Mouse (Mus musculus) layer of hippocampus, adult 2 months (tissue): ENCODE data around the gene Xlr3a. TPM values are rescaled to one million over a fixed set of nuclear protein-coding genes. Genes with fewer than 3 reads are reported as not detected.
A peak's percentile ranks its signal among the peaks of the same experiment; 100 is the strongest.
"Not testable (repeated sequence)": the region's sequence is repeated elsewhere in the genome, so short reads cannot be mapped to it uniquely, and the experiment has no call there.

ENCODE experiments used
- DNase-seq, 2 experiments: peaks; one replicate each; pipeline ENCODE4 v3.0.0; 2022; ENCODE audit warnings: low spot score in 2 of 2
- H3K27ac ChIP-seq: fragments of 200-600 bp; 2 replicates; pipeline ENCODE4 v1.8.1; 2022
- H3K4me3 ChIP-seq: fragments of 200-600 bp; 2 replicates; pipeline ENCODE4 v1.8.1; 2022; ENCODE audit warnings: mild to moderate bottlenecking
- CTCF ChIP-seq: fragments of 200-600 bp; conservative IDR thresholded peaks from 2 replicates; pipeline ENCODE4 v1.8.1; 2022; ENCODE audit warnings: antibody characterized with exemption, mild to moderate bottlenecking, moderate library complexity
- long read RNA-seq, 2 experiments: library from polyadenylated mRNA; stranded (forward); transcript quantifications; one replicate each; pipeline ENCODE4 v2.0.0; 2021; ENCODE audit warnings: borderline mapping rate in 2 of 2
- total RNA-seq, 2 experiments: library from RNA; stranded (reverse); gene quantifications; 2 replicates each; pipeline ENCODE4 v1.2.3; 2021

Xlr3a gene
- total RNA-seq, result 1 to 10 TPM in 1 of 2 experiments, not detected in 1; 1.7 TPM
- long read RNA-seq, experiment 1, result 0 reads
- long read RNA-seq, experiment 2, result 0 reads

DNA sequence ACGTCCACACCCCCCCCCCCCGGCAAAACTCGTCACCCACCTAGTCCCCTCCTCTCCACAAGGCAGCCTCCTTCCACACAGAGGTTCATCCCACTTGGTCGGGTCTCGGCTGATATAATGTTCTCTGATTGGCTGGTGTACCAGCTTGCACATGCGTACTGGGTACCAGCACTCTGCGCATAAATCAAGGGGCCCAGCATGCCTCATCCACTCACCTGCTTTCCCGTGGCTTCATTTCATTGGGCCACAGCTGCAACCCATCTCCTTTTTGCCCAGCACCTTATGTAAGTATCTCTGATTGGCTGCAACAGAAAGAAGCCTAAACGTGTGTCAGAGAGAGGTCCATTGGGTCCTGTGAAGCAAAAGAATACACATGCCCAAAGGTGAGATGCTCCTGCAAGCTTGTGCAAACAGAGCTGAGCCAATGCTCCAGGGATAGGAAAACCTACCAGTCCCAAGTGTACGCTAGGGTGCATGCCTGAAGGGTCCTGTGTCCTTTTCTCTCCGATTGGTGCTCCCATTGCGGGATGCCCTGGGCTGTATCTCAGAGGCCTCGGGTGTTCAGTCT, at the start of gene Xlr3a:
Gene Xlr3a, minus strand, starts transcription at position 155 of the 568 bp plus-strand sequence.
- H3K27ac ChIP-seq, DNase-seq, H3K4me3 ChIP-seq: not testable (repeated sequence)

DNA sequence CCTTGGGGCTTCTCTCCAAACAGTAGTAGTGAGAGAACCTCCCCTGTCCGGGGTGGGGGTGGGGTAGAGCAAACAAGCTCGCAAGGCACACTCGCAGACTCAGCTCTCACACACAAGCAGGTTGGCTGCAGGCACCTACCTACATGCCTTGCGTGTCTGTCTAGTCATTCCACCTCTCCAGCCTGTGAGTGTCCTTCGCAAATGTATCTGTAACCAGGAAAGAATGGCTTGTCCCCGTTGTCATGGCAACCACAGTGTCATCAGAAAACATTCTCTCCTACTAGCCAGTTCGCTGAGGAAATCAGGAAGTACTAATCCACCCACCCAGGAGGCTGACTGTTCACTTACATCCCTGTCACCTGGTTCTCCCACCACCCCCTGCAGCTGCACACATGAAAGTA, 46.3 kb upstream of the Xlr3a start:
- DNase-seq, H3K4me3 ChIP-seq, H3K27ac ChIP-seq: not testable (repeated sequence)

DNA sequence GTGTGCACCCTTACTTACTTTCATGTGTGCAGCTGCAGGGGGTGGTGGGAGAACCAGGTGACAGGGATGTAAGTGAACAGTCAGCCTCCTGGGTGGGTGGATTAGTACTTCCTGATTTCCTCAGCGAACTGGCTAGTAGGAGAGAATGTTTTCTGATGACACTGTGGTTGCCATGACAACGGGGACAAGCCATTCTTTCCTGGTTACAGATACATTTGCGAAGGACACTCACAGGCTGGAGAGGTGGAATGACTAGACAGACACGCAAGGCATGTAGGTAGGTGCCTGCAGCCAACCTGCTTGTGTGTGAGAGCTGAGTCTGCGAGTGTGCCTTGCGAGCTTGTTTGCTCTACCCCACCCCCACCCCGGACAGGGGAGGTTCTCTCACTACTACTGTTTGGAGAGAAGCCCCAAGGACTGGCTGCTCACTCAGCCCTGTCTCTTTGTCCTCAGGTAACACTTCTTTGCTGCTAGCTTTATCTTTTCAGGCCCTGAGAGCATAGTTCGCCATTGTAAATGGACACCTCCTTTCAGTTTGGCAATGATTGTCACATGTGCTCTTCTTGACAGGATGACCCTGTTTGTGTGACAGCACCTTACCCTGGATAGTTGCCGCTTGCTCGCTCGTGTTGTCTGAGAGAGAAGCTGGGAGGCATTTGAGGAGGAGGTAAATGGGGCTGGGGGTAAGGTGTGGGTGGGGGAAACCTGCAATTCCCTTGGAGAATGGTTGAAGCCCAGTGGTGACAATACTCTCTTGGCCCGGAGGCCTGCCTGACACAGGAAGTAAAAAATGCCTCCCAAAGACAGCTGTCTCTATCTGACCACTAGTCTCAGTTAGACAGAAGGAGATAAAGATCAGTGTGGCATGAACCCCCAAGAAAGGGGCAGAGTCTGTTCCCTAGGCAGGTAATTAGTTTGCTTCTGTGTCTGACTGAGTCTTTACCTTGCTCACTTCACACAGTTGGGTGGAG, 26.2 kb upstream of the Xlr3a start:
- DNase-seq, H3K4me3 ChIP-seq, H3K27ac ChIP-seq: not testable (repeated sequence)

DNA sequence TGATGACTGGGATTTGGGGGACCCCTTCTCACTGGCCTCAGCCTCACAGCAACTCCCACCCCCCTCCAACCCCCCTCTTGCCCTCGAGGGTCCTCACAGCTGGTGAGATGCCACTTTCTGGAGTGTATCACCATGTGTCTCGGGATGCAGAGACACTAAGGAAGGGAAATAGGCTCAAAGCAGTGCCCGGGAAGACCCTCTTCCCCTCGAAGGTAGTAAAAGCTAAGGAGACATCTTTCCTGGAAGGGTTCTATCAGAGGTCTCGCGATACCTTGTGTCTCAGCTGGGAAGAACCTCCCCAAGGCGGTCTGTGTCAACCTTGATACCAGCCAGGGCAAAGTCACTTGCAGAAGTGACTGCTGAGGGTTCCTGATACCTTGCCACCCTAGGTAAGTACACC, 19.9 kb upstream of the Xlr3a start, which contains the start of gene Gm14685:
Gene Gm14685, plus strand, starts transcription at position 301 of the 400 bp plus-strand sequence.
- H3K27ac ChIP-seq, H3K4me3 ChIP-seq, DNase-seq: not testable (repeated sequence)

DNA sequence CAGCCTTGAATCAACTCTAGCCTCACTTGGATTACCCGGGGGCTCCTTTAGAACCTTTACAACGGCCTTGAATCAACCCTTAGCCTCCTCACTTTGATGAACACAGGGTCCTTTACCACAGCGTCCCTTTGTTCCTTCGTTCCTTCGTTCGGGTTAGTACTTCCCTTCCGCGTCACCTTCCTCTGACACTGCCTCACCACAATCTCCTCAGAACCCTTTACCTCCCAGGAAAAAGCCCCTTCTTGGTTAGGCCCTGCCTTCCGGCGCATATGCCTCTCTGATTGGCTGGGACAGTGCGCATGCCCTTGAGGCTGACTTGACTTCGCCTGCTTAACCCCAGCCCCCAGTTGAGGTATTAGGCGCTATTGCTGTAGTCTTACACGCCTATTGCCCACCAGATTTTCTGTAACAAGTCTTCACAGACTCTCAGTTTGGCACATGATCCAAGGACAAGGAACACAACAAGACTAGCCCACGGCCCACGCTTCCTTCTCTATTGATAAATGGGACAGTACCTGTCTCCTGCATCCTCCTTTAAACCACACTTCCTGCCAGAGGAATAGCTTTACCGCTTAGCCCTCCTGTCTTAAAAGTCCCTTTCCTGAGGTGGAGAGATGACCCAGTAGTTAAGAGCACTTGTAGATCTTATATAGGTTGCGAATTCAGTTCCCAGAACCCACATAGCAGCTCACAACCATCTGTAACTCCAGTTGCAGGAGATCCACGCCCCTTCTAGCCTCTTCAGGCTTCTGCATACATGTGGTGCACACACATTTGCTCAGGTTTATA, 14.4 kb downstream of the Xlr3a start, which contains the start of gene Xlr4a:
Gene Xlr4a, minus strand, starts transcription at position 212 of the 789 bp plus-strand sequence.
- DNase-seq, H3K27ac ChIP-seq, H3K4me3 ChIP-seq: not testable (repeated sequence)

DNA sequence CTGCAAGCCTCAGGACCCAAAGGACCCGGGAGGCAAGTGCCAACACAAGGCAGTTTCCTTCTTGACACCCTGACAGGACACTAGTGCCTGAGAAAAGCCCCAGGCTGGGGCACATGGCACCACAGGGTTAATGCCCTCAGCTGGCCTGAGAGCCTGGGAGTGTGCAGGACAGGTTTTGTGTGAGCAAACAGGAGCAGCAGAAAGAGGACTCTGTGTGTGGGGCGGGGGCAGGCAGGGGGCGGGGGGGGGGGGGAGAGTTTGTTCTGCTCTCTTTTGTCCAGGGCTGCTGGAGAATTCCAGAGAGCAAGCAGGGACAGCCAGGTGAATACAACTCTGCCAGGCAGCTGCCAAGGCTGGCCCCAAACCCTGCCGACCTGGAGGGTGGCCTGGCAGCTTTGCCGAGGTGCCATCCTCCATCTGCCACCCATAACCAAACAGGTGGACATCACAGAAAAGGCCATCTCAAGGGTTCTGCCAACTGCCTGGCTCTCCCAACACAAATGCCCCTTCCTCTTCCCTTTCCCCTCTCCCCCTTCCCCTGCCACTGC, 30.1 kb downstream of the Xlr3a start:
- not testable (repeated sequence) for DNase-seq, H3K4me3 ChIP-seq, H3K27ac ChIP-seq

DNA sequence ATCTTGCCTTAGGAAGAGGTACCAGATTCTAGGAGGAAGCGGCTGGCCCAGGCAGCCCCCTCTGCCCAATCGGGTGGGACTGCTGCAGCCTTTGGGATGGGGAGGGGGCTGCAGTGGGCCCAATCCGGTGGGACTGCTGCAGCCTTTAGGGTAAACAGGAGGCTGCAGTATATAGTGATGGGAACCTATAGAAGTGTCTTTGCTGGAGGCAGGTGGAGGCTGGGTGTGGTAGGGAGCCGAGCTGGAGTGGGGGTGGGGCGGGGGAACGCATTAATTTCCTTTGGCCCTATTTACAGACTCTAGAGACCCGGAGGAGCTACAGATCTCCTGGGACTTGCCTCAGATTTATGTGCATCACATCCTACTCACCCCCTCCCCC, 32.5 kb downstream of the Xlr3a start, which contains the start of gene Pnma3:
Gene Pnma3, plus strand, starts transcription at position 373 of the 379 bp plus-strand sequence.
- peak within 1 kb of the TSS; percentile 88 for H3K27ac ChIP-seq
- DNase-seq, result no peak
- TF ChIP-seq CTCF, result no peak

DNA sequence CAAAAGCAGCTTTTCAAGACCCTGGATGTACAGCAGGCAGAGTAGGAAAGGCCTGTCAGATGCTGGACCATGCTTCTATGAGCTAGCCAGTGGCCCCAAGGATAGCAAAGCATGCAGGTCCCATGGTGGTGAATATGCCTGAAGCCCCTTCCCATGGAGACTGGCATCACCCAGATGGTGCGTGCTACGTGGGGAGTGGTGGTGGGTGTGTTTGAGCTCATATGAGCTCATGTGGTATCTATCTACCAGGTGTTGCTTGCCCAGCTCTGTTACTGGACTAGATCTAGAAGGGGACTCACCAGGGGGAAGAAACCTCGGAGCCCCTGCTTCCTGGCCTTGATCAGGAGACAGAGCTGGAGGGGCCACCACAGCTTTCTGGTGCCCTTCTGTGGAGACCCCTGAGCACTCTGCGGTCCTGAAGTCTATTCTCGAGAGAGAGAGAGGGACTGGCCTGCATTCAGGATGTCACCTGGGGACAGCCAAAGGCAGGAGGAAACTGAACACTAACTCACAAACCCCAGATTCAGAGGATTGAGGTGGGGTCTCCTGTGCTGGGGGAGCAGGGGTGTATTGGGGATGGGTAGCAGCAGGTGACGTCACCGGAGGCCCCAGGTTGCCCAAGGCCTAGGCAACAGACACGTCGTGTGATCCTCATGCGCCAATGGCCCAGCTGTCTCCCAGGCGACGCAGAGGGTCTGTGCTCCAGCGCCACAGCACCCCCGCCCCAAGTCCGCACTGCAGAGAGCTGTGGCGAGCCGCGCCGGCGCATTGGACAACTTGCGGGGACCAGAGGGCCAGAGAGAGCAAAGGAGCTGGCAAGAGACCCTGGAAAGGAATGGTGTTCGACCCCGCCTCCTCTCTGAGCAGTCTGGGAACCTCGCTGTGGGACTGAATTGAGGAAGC, 33.1 kb downstream of the Xlr3a start:
- Histone ChIP-seq H3K27ac (peak overlapping the region; percentile 88), H3K4me3 (peak overlapping the region; percentile 62)
- TF ChIP-seq CTCF, result no peak
- DNase-seq, result peak; percentile 20 to 23

More for the DNA sequence above, 32.5 kb downstream of the Xlr3a start, which contains the start of gene Pnma3:
- peak within 1 kb of the TSS; percentile 62 for H3K4me3 ChIP-seq

DNA sequence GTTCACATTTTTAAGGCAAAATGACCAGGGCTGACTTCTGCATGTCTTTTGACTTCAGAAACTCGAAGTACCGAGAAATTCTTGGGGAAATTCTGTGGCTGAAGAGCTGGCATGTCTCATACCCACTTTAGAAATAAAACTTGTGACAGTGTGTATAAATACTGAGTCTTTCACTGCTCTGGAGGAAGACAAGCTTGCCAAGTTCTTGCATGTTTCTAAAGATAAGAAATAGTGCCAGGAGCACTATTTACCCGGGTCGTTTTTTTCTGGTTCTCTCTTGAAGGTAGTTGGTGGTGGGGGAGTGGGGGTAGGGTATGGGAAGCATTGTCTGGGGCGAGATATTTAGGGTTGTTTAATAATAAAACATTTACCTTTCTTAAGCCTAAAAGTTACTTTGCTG, 34.6 kb downstream of the Xlr3a start:
- H3K27ac ChIP-seq, result no peak overlapping the region
- DNase-seq, result no peak
- no peak for TF ChIP-seq CTCF
- no peak overlapping the region for H3K4me3 ChIP-seq

DNA sequence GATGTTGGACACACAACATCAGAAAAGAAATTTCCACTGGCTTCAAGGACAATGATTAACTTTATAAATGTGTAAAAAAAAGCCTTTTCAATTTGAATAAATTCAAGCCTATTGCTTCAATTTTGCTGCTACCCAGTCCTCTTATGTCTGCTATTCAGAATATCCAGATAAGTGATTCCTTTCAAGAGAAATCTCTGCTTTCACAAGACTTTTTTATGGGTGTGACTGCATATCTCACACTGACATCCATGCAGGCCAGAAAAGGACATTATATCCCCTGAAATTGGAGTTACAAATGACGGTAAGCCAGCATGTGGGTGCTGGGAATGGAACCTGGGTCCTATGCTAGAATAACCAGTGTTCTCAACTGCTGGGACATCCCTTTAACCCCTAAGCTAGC, 35.4 kb downstream of the Xlr3a start:
- no peak for TF ChIP-seq CTCF
- Histone ChIP-seq H3K4me3 (no peak overlapping the region), H3K27ac (no peak overlapping the region)
- DNase-seq, result no peak

DNA sequence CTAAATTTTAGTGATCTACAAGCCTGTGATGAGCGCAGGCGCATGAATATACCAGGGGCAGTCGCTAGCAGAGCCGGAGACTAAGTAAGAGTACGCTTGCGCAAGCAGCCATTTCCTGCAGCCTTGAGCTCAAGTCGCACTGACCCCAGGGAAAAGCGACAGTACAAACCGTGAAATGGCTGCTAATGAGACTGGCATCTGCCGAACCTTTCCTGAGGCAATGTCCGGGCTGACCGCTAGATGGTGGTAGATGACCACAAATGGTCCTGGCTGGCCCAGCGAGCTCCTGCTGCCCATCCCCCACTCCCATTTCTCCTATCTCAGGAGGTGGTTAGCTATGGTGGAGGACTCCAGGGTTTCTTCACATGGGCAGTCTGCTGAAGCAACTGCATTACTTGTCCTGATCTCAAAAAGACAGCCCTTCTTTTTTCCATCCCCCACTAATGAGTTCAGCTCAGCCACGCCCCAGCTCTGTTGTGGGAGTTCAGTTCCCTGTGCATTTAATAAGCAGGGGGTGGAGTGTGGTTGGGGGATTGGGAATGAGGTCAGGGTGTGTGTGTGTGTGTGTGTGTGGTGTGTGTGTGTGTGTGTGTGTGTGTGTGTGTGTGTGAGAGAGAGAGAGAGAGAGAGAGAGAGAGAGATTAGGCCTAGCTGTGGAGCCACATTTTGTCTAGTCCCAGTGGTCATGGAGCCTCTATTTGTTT, 42.9 kb downstream of the Xlr3a start:
- DNase-seq, result peak; percentile 90 to 94
- peak overlapping the region; percentile 15; the same call in 1 of the 2 replicates for H3K4me3 ChIP-seq
- H3K27ac ChIP-seq, result 0 out of 2 replicates have a peak overlapping the region, but pooled peaks have one; percentile 53
- peak; percentile 89 for TF ChIP-seq CTCF
